Mouse (Mus musculus): ENCODE results near the gene Ankrd39. TPM values are rescaled to one million over a fixed set of nuclear protein-coding genes. Genes with fewer than 3 reads are reported as not detected.

The Ankrd39 gene
- polyA plus RNA-seq, 1 experiment = 19.5 TPM

Other genes starting within 250 kb of the Ankrd39 start
- 8.1 and 8.4 TPM in 2 replicates for gene Arid5a, start 239.7 kb downstream of the Ankrd39 start, polyA plus RNA-seq (2012; rRNA removed)
- gene Kansl3, start 178.3 kb downstream of the Ankrd39 start, polyA plus RNA-seq (2012; rRNA removed) = 51.8 and 56.4 TPM in 2 replicates
- gene Fer1l5, start 175.2 kb downstream of the Ankrd39 start, polyA plus RNA-seq (2012; rRNA removed) = 0.13 and 0.20 TPM in 2 replicates
- gene Lman2l, start 102.2 kb downstream of the Ankrd39 start, polyA plus RNA-seq (2012; rRNA removed) = 18.6 and 19.3 TPM in 2 replicates
- 5.5 and 6.0 TPM in 2 replicates for gene Cnnm4, start 75.8 kb downstream of the Ankrd39 start, polyA plus RNA-seq (2012; rRNA removed)
- gene Cnnm3, start 35.6 kb downstream of the Ankrd39 start, polyA plus RNA-seq (2012; rRNA removed) = 19.3 and 25.6 TPM in 2 replicates
- gene Ankrd23, start 10.6 kb downstream of the Ankrd39 start, polyA plus RNA-seq (2012; rRNA removed) = 9.3 and 13.5 TPM in 2 replicates
- gene Gm42417, start 8.0 kb downstream of the Ankrd39 start, polyA plus RNA-seq (2012; rRNA removed) = not detected in 2 replicates
- gene Sema4c, start 10.9 kb upstream of the Ankrd39 start, polyA plus RNA-seq (2012; rRNA removed) = 20.6 and 21.9 TPM in 2 replicates
- gene Fam178b, start 135.7 kb upstream of the Ankrd39 start, polyA plus RNA-seq (2012; rRNA removed) = 6.8 and 10.5 TPM in 2 replicates
- gene Cox5b, start 144.0 kb upstream of the Ankrd39 start, polyA plus RNA-seq (2012; rRNA removed) = 453 and 480 TPM in 2 replicates
- gene 4933424G06Rik, start 162.7 kb upstream of the Ankrd39 start, polyA plus RNA-seq (2012; rRNA removed) = 0.11 TPM in 1 of 2 replicates, not detected in the other
- gene Actr1b, start 167.0 kb upstream of the Ankrd39 start, polyA plus RNA-seq (2012; rRNA removed) = 102 and 123 TPM in 2 replicates
- 16.6 and 19.2 TPM in 2 replicates for gene Zap70, start 214.4 kb upstream of the Ankrd39 start, polyA plus RNA-seq (2012; rRNA removed)